Mouse (Mus musculus) bone marrow, adult 2 months (tissue): Measurements from ENCODE around the gene Hibch.

Experiments used
- CTCF ChIP-seq: fragments of 200-500 bp; IDR thresholded peaks from 2 replicates; pipeline ENCODE4 v1.5.1; 2011; ENCODE audit warnings: low read length, control low read depth; ENCODE audit not compliant: control insufficient read depth, insufficient read depth
- POLR2A ChIP-seq: fragments of 200-500 bp; IDR thresholded peaks from 2 replicates; pipeline ENCODE4 v1.6.1; 2011; ENCODE audit warnings: low read depth, mild to moderate bottlenecking, control low read depth, low read length, borderline replicate concordance; ENCODE audit not compliant: control insufficient read depth

DNA sequence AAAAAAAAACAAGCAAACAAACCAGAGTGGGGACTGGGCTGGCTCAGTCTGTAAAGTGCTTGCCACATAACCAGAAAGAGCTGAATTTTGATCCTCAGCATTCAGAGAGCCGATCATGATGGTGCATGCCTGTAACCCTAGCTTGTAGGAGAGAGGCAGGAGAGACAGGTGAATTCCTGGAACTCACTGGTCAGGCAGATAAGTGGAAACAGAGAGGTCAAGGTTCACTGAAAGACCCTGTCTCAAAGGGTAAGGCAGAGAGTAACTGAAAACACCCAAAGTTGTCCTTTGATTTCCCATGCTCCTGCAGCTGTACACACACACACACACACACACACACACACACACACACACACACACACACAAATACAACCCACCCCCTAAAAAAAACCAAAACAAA lies 39.7 kb upstream of the Hibch start:
- TF ChIP-seq POLR2A, result no peak
- TF ChIP-seq CTCF, result no peak
